Mouse (Mus musculus): ENCODE data around the gene 4933402J07Rik.
A peak's percentile ranks its signal among the peaks of the same experiment; 100 is the strongest.

4933402J07Rik gene

GRCm38 (mm10) chr8:87563553-87563952, at the start of gene 4933402J07Rik:
TSS of gene 4933402J07Rik (plus strand) at chr8:87563853.
- no peak for DNase-seq

- no peak for DNase-seq
Measured at GRCm38 (mm10) chr8:87517132-87517531, 46.5 kb upstream of the 4933402J07Rik start.

GRCm38 (mm10) chr8:87525006-87525405, 38.6 kb upstream of the 4933402J07Rik start:
- DNase-seq: no peak

GRCm38 (mm10) chr8:87531176-87531575, 32.5 kb upstream of the 4933402J07Rik start:
- no peak for DNase-seq

GRCm38 (mm10) chr8:87533476-87533875, 30.2 kb upstream of the 4933402J07Rik start:
- no peak for DNase-seq

- no peak for DNase-seq
Measured at GRCm38 (mm10) chr8:87534846-87535245, 28.8 kb upstream of the 4933402J07Rik start.

GRCm38 (mm10) chr8:87536615-87537329, 26.9 kb upstream of the 4933402J07Rik start:
- peak; percentile 83 for DNase-seq

GRCm38 (mm10) chr8:87539829-87540394, 23.7 kb upstream of the 4933402J07Rik start:
- DNase-seq: no peak

- DNase-seq: no peak
Measured at GRCm38 (mm10) chr8:87549881-87550280, 13.8 kb upstream of the 4933402J07Rik start.

GRCm38 (mm10) chr8:87552801-87553200, 10.9 kb upstream of the 4933402J07Rik start:
- DNase-seq: no peak

- no peak for DNase-seq
Measured at GRCm38 (mm10) chr8:87560801-87561200, 2.9 kb upstream of the 4933402J07Rik start.

- DNase-seq: no peak
Measured at GRCm38 (mm10) chr8:87569203-87569602, 5.5 kb downstream of the 4933402J07Rik start.

- DNase-seq: peak; percentile 43
Measured at GRCm38 (mm10) chr8:87569706-87570563, 6.3 kb downstream of the 4933402J07Rik start.

- peak; percentile 18 for DNase-seq
Measured at GRCm38 (mm10) chr8:87570564-87570855, 6.9 kb downstream of the 4933402J07Rik start.

- no peak for DNase-seq
Measured at GRCm38 (mm10) chr8:87570880-87571279, 7.2 kb downstream of the 4933402J07Rik start.

GRCm38 (mm10) chr8:87594272-87594671, 30.6 kb downstream of the 4933402J07Rik start:
- DNase-seq: peak; percentile 55

- DNase-seq: no peak
Measured at GRCm38 (mm10) chr8:87602731-87603130, 39.1 kb downstream of the 4933402J07Rik start.

GRCm38 (mm10) chr8:87609110-87609509, 45.5 kb downstream of the 4933402J07Rik start:
- DNase-seq: no peak

GRCm38 (mm10) chr8:87609651-87610192, 46.1 kb downstream of the 4933402J07Rik start:
- no peak for DNase-seq

GRCm38 (mm10) chr8:87613701-87614100, 50.0 kb downstream of the 4933402J07Rik start:
- DNase-seq: no peak

GRCm38 (mm10) chr8:87619118-87619517, 55.5 kb downstream of the 4933402J07Rik start:
- peak; percentile 47 for DNase-seq

GRCm38 (mm10) chr8:87619529-87619928, 55.9 kb downstream of the 4933402J07Rik start:
- DNase-seq: no peak

- DNase-seq: no peak
Measured at GRCm38 (mm10) chr8:87620225-87620624, 56.6 kb downstream of the 4933402J07Rik start.
